Mouse (Mus musculus) CH12.LX (cell line): Measurements from ENCODE around the gene Rtf2.

Experiments used
- CTCF ChIP-seq, 2 experiments: IDR thresholded peaks in 1 of 2; conservative IDR thresholded peaks in 1 of 2; 2 replicates each; pipeline ENCODE4 v1.5.1; 2011 to 2012; ENCODE audit warnings: low read depth in 2 of 2, low read length in 2 of 2, improper control_type of control experiment in 1 of 2, inconsistent platforms in 1 of 2, mild to moderate bottlenecking in 1 of 2, moderate library complexity in 1 of 2
- E2F4 ChIP-seq: IDR thresholded peaks from 2 replicates; pipeline ENCODE4 v1.6.1; 2011; ENCODE audit warnings: low read depth, low read length, improper control_type of control experiment; ENCODE audit not compliant: insufficient replicate concordance
- JUN ChIP-seq: IDR thresholded peaks from 2 replicates; pipeline ENCODE4 v1.6.1; 2011; ENCODE audit warnings: low read depth, mild to moderate bottlenecking, low read length, improper control_type of control experiment, moderate library complexity; ENCODE audit not compliant: insufficient read depth
- MAFK ChIP-seq: IDR thresholded peaks from 2 replicates; pipeline ENCODE4 v1.6.1; 2011; ENCODE audit warnings: low read length, improper control_type of control experiment; ENCODE audit not compliant: insufficient replicate concordance
- MEF2A ChIP-seq: IDR thresholded peaks from 2 replicates; pipeline ENCODE4 v1.6.1; 2014; ENCODE audit warnings: low read depth, mild to moderate bottlenecking, inconsistent platforms, low read length, improper control_type of control experiment, borderline replicate concordance
- SMC3 ChIP-seq: IDR thresholded peaks from 2 replicates; pipeline ENCODE4 v1.6.1; 2011; ENCODE audit warnings: low read depth, low read length, improper control_type of control experiment
- TCF12 ChIP-seq: IDR thresholded peaks from 2 replicates; pipeline ENCODE4 v1.6.1; 2014; ENCODE audit warnings: low read depth, mild to moderate bottlenecking, inconsistent platforms, low read length, improper control_type of control experiment
- USF1 ChIP-seq: IDR thresholded peaks from 2 replicates; pipeline ENCODE4 v1.6.1; 2014; ENCODE audit warnings: low read depth, mild to moderate bottlenecking, inconsistent platforms, low read length, improper control_type of control experiment

DNA sequence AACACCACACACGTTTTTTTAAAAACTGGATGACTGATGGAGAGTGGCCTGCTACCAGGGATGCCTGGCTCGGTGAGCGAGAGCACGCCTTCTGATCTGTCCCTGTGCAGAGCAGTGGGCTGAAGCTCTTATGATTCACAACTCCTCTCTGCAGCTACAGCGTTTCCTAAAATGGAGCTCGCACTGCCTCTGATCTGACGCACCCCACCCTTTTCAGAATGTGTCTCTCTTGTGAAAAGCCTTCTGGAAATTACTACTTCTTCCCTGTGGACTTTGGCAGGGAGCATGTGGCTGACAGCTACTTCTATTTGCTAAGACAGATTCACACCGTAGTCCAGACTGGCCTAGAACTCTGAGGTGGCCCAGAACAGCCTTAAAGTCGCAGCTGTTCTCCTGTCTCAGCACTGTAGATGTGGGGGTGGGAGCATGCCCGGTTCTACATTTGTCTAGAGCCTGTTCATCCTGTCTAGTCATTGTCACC is 48.3 kb upstream of the Rtf2 start:
- TF ChIP-seq CTCF (conservative IDR thresholded peaks at IDR 0.05 in 1 of 2, IDR thresholded peaks at IDR 0.05 in 1 of 2; ENCODE audit: low read depth in 2 of 2, low read length in 2 of 2) (no peak), USF1 (no peak), MEF2A (no peak), MAFK (no peak), TCF12 (no peak), JUN (no peak), E2F4 (no peak), SMC3 (no peak)
